Mouse (Mus musculus): ENCODE data around the gene Mpp5. TPM values are rescaled to one million over a fixed set of nuclear protein-coding genes. Genes with fewer than 3 reads are reported as not detected.

Mpp5 gene
- 10 to 100 TPM; 19.9 to 20.5 TPM for total RNA-seq (2021)

GRCm38 (mm10) chr12:78748557-78749377 is at the start of gene Mpp5:
Gene Mpp5, plus strand, starts transcription at chr12:78748907.
- intact Hi-C loops (cut with DNase I): loop anchor here (2.0 to 5.0 kb wide), 2 partner anchors 112 to 521 kb away; partner anchors contain the start of genes Atp6v1d, Eif2s1 and Gphn
- peak; percentile 94 to 95 for DNase-seq

DNA sequence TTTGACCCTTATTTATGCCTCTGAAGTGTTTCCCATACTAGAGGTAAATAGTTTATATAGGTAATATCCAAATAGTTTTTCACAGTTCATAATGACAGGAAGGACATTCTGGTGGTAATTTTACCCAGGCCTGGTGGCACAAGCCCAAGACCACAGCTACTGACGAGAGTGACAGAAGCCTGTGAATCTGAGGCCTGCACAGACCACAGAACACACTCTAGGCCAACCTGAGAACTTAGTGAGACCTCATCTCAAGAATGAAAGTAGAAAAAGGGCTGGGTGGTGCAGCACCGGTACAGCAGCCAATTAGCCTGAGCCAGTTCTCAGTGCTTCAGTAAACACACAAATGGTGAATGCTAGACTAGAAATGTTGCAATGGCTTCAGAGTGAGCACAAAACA is 30.9 kb upstream of the Mpp5 start:
- intact Hi-C loops (cut with DNase I): no loop called here
- DNase-seq: no peak

DNA sequence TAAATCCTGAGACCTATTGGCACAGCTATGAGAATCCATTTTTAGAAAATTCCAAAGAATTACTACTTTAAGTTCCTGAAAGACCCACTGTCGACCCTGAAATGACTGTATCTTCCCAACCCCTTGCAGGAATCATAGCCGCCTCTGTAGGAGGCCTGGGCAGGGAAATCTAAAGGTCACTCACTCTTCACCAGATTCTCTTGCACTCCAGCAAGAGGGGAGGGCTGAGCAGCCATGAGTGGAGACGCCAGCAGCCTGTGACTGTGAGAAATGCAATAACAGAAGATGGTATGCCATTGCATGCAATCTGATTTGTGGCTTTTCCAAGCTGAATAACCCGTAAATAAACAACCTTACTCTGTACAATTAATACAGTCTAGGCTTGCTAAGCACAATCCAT is 21.0 kb upstream of the Mpp5 start:
- DNase-seq: no peak
- intact Hi-C loops (cut with DNase I): no loop called here

DNA sequence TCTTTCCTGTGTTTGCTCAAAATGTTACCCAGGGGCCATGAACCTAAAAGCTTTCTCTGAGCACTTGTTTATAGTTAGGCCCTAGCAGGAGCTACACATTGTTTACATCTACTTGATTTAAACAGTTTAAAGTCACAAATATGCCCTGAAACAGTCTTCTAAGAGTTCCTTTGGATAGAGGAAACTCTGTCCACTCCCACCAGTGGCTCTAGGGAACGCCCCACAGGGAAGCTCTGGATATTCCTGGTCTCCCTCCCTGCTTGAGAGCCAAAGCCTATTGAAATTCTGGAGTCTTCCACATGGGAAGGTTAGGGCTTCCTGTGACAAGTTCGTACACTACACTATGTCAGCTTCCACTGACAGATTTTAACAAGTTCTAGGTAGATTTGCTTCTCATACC is 9.1 kb upstream of the Mpp5 start:
- intact Hi-C loops (cut with DNase I): no loop called here
- DNase-seq: no peak

DNA sequence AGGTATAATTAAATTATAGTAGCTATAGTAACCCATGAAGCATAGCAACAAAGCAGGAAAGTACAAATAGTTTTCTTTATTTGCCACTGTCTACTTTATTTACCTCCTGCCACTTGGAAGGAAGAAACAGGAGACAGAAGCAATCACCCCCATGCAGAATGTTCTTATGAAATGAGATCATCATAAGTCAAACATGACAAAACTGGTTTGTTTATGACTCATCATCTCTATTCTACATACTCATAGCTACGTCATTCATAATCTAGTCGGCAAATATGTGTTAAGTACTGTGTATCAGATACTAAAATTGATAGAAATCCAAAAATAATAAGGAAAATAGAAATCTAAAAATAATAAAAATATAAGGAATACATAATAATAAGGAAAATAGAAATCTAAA is 8.4 kb upstream of the Mpp5 start:
- DNase-seq: no peak
- intact Hi-C loops (cut with DNase I): no loop called here

DNA sequence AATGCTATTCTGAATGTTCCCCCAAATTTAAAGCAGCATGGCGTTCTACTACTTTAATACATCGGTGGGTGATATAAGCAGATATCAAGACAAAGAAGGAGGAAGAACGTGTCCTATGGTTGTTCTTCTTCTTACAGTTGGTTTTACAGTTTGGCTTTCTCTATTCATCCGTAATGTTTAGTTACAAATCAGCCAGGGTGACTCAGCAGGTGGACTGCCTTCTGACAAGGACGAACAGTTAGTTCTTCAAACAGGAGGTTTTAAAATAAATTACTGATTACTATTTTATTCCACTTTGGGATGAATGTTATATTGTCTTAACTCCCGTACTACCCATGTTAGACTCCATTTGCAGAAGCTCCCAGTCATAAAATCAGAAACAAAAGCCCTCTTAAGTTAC is 2.5 kb upstream of the Mpp5 start:
- DNase-seq: no peak
- intact Hi-C loops (cut with DNase I): loop anchor here (5.0 kb wide), 1 partner anchor 519 kb away; the partner anchor contains the start of gene Gphn

GRCm38 (mm10) chr12:78747406-78747805 is 1.3 kb upstream of the Mpp5 start:
- no peak for DNase-seq
- intact Hi-C loops (cut with DNase I): loop anchor here (5.0 kb wide), 1 partner anchor 520 kb away; the partner anchor contains the start of gene Gphn

GRCm38 (mm10) chr12:78748113-78748512 is 594 bp upstream of the Mpp5 start:
- intact Hi-C loops (cut with DNase I): loop anchor here (2.0 to 5.0 kb wide), 2 partner anchors 113 to 521 kb away; partner anchors contain the start of genes Atp6v1d, Eif2s1 and Gphn
- no peak for DNase-seq

DNA sequence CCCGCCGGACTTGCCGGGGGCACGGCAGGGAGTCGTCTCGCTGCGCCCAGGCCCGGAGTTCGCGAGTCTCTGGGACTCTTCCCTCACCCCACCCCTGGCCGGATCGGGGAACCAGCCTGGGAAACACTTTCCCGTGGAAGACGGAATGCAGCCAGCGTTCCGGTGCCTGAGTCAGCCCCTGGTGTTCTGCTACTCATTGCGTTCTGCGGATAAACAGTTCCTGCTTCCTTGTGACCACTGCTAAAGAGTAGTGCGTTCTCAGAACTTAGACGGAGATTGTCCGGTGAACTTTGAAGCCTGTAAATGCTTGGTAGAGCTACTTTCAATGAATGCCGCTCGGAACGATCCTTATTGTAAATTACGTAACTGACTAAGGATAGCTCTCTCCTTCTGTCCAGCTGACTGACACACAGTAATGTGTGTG is 683 bp downstream of the Mpp5 start:
- intact Hi-C loops (cut with DNase I): loop anchor here (2.0 to 5.0 kb wide), 2 partner anchors 111 to 522 kb away; partner anchors contain the start of genes Atp6v1d, Eif2s1 and Gphn

DNA sequence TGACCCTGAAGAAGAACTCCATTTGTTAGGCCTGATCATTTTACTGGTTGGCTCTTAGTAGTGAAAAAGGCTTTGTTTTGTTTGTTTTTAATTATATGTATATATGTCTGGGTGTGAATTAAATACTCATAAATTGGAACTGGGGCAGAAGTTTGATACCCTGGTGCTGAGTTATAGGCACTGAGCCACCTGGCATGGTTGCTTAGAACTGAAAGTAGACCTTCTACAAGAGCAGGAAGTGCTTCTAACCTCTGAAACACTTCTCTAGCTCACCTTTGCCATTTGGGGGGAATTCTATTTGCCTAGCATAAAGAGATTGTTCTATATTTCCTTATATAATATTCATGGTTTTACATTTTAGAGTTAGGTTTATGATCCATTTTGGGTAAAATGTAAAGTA is 13.3 kb downstream of the Mpp5 start:
- DNase-seq: no peak
- intact Hi-C loops (cut with DNase I): no loop called here

More for the DNA sequence above, 683 bp downstream of the Mpp5 start:
- peak; percentile 64 to 81 for DNase-seq

GRCm38 (mm10) chr12:78769031-78769713 is 20.5 kb downstream of the Mpp5 start:
- intact Hi-C loops (cut with DNase I): no loop called here
- DNase-seq: no peak

- no peak for DNase-seq
- intact Hi-C loops (cut with DNase I): no loop called here
Measured at GRCm38 (mm10) chr12:78773211-78773610, 24.5 kb downstream of the Mpp5 start.

GRCm38 (mm10) chr12:78777916-78778315 is 29.2 kb downstream of the Mpp5 start:
- DNase-seq: no peak
- intact Hi-C loops (cut with DNase I): no loop called here

GRCm38 (mm10) chr12:78778423-78779067 is 29.8 kb downstream of the Mpp5 start:
- intact Hi-C loops (cut with DNase I): no loop called here
- no peak for DNase-seq

DNA sequence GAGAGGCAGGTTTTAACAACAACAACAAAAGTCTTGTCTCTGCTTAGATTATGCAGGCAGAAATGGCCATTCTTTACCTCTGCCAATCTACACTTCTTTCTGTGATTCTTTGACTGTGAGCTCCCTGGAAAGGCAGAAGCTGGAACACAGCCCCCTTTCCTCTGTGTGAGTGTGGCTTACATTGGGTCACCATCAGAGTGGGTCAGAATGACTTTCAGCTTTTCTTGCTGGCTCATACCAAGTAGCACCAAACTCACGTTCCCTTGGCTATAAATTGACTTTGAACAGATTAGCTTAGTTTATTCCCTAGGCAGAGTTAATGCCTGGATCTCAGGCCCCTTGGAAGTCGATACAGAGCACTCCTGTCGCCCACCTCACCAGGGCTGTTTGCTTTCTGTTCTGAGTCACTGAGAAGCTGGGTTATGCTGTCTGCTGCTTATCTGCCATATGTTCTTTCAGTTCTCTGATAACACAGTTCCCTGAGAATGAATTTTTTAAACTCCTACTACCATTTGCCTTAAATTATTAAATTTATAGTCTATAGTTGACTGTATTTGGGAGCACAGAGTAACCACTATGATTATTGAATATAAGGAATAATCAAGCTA is 39.7 kb downstream of the Mpp5 start:
- intact Hi-C loops (cut with DNase I): no loop called here
- DNase-seq: no peak

DNA sequence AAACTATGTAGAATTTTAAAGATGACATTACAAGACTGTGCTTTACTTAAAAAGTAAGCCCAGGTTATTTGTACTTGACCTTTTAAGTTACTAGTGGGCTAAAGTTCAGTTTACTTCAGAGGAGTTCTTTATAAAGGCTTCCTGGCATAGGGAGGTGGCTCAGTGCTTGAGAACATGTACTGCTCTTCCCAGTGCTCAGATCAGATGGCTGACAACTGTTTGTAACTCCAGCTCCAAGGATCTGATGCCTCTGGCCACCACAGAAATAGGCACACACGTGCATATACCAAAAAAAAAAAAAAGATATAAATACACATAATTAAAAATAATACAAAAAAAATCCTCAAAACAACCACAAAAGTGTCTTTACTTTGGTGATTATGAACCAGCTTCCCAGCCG is 42.1 kb downstream of the Mpp5 start:
- DNase-seq: no peak
- intact Hi-C loops (cut with DNase I): no loop called here

DNA sequence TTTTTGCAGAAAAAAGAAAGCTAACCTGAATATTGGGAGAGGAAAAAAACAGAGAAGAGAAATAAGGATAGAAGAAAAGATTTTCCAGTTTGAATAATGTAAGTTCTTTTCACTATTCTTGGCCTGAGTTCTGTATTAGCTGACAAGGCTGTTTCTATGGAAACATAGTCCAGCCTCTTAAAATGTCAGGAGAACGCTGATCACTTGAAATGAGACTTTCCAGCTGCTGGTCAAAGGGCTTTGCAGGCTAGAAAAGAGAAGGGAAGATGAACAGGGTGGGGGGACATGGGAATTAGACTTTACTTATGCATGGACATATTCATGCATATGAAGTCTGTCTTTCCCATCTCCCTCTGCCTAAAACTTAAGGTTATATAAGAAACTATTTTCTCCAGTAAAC is 45.5 kb downstream of the Mpp5 start:
- intact Hi-C loops (cut with DNase I): no loop called here
- DNase-seq: no peak

DNA sequence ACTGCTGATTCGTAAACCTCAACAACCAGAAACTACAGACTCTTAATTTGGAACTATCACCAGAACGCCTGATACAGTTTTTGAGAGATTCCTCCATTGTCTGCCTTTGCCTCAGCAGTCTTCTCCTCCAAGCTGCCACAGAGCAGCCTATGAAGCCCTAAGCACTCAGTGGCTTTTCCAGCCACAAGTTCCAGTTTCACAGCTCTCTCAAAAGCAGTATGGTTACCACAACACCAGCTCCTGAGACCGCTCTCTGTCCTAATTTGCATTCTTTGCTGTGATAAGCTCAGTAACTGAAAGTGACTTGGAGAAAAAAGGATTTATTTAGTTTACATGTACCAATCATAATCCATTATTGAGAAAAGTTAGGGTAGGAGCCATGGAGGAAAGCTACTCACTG is 51.3 kb downstream of the Mpp5 start:
- intact Hi-C loops (cut with DNase I): no loop called here
- DNase-seq: no peak

DNA sequence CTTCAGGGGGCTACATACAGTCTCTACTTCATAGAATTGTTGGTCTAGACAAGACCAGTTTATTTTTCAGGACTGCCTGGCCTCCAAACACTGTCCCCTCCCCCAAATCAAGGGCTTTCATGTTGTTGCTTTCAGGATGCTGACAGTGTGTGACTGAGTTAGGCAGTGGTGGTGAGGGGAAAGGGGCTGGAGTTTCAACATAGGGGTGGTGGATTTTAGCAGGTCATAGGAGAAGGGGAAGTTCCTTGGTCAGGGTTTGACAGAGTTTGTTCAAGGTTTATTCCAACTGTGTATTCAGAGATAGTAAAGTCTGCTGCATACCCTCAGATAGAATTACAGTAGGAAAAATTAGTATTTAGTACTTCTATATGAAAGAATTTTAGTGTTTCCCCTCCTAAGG is 53.1 kb downstream of the Mpp5 start:
- no peak for DNase-seq
- intact Hi-C loops (cut with DNase I): no loop called here

DNA sequence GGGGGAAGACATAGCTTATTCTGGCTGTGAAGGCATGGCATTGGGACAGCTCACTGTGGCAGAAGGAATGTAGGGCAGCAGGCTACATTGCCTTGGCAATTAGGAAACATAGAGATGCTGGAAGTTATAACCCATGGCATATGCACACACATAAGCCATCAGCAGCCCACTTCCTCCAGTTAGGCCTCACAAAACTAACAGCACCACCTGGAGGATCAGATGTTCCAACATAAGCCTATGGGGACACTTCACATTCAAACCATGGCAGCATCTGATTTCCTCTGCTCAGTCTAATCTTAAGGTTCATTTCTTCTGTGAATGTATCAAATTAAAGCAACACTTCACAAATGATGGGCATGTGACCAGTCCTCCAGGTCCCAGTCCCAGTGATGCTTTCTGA is 65.7 kb downstream of the Mpp5 start:
- intact Hi-C loops (cut with DNase I): loop anchor here (10.0 kb wide), 2 partner anchors 610 to 760 kb away; no protein-coding TSS in a partner anchor
- DNase-seq: no peak

- DNase-seq: no peak
- intact Hi-C loops (cut with DNase I): no loop called here
Measured at GRCm38 (mm10) chr12:78834496-78834895, 85.8 kb downstream of the Mpp5 start.

Measured in heart, postnatal 36 days (tissue).